Mouse (Mus musculus): ENCODE measurements around the gene Pik3r4.

- TF ChIP-seq POLR2A (IDR thresholded peaks at IDR 0.05; ENCODE audit: borderline replicate concordance, control insufficient read depth, low read depth, low read length): no peak
- no peak for TF ChIP-seq CTCF (IDR thresholded peaks at IDR 0.05; ENCODE audit: control insufficient read depth, insufficient read depth, low read length)
Measured at GRCm38 (mm10) chr9:105697764-105698396, 55.1 kb downstream of the Pik3r4 start.

Data from bone marrow, adult 2 months (tissue).